22 mouse cellular contexts compared by ENCODE assay signal in the genomic region with DNA sequence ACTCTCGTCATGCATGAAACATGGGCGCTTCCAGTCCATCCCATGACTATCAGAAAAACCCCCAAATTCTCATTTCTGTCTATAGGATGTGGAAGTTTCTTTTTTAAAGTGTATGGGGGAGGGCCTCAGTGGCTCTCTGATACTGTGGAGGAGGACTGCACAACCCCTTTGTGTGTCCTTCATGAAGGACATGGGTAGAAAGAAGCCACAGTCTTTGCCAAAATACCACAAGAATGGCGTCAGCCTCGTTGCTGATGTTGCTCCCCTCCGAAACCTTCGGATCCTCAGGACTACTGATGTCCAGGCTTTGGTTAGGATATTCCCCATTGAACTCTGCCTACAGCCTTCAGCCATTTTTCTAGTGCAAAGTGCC. TPM values are rescaled to one million over a fixed set of nuclear protein-coding genes. Genes with fewer than 3 reads are reported as not detected.
DNase-seq lines count a peak whose midpoint lies in the region; ATAC-seq lines count a peak whose summit lies in the region.
"Had no signal": no experiment of that assay in that cellular context is flagged by ENCODE, and none has a peak within 500 bp of the region (broad histone marks: within the 10 kb centered on the region; RNA-seq: fewer than 3 reads in every experiment).

No protein-coding gene starts in this region.

- peak overlapping the region; percentile 85 for H3K27ac ChIP-seq in heart, embryonic 13.5 days (replicated peaks)
- H3K27ac ChIP-seq in lung, embryonic 15.5 days = peak overlapping the region; percentile 67
- H3K27ac ChIP-seq in stomach, embryonic 16.5 days (ENCODE audit: low read length) = peak overlapping the region; percentile 69; the same call in 1 of the 2 replicates
- H3K27ac ChIP-seq: embryonic facial prominence, embryonic 12.5 days; gastrocnemius, adult 2 months; hindbrain, embryonic 15.5 days; left cerebral cortex, adult 2 months; liver, embryonic 13.5 days; macrophage had no signal

- no peaks in the 10 kb centered on the region for H3K27me3 ChIP-seq in heart, embryonic 13.5 days (replicated peaks)
- H3K27me3 ChIP-seq in lung, embryonic 15.5 days = no peaks in the 10 kb centered on the region
- H3K27me3 ChIP-seq in stomach, embryonic 16.5 days (ENCODE audit: control insufficient read depth, insufficient read depth, low read length) = no peaks in the 10 kb centered on the region
- H3K27me3 ChIP-seq: embryonic facial prominence, embryonic 12.5 days; hindbrain, embryonic 15.5 days; liver, embryonic 13.5 days had no signal

- WGBS in heart, embryonic 13.5 days = 79% methylated on average over 6 of the region's 6 CpGs
- WGBS in lung, embryonic 15.5 days = 93% methylated on average over 6 of the region's 6 CpGs
- 91% methylated on average over 6 of the region's 6 CpGs for WGBS in stomach, embryonic 16.5 days

- peak overlapping the region; percentile 40 for H3K9ac ChIP-seq in heart, embryonic 13.5 days
- H3K9ac ChIP-seq in lung, embryonic 15.5 days = no peak overlapping the region
- H3K9ac ChIP-seq in stomach, embryonic 16.5 days (ENCODE audit: low read length) = no peak overlapping the region
- H3K9ac ChIP-seq: embryonic facial prominence, embryonic 12.5 days; forebrain, postnatal 0 days; hindbrain, embryonic 15.5 days; liver, embryonic 13.5 days had no signal

- H3K4me3 ChIP-seq in heart, embryonic 13.5 days = no peak overlapping the region
- no peak overlapping the region for H3K4me3 ChIP-seq in lung, embryonic 15.5 days
- H3K4me3 ChIP-seq in stomach, embryonic 16.5 days (replicated peaks; ENCODE audit: low read length) = no peak overlapping the region
- H3K4me3 ChIP-seq: embryonic facial prominence, embryonic 12.5 days; gastrocnemius, adult 2 months; hindbrain, embryonic 15.5 days; left cerebral cortex, adult 2 months; liver, embryonic 13.5 days had no signal

- peak overlapping the region; percentile 48 for H3K4me2 ChIP-seq in heart, embryonic 13.5 days
- H3K4me2 ChIP-seq in lung, embryonic 15.5 days = no peak overlapping the region
- H3K4me2 ChIP-seq in stomach, embryonic 16.5 days (ENCODE audit: low read depth, low read length) = no peak overlapping the region
- H3K4me2 ChIP-seq: embryonic facial prominence, embryonic 12.5 days; hindbrain, embryonic 15.5 days; liver, embryonic 13.5 days; midbrain, embryonic 11.5 days had no signal

- no peaks in the 10 kb centered on the region for H3K9me3 ChIP-seq in heart, embryonic 13.5 days
- no peaks in the 10 kb centered on the region for H3K9me3 ChIP-seq in lung, embryonic 15.5 days
- H3K9me3 ChIP-seq in stomach, embryonic 16.5 days (replicated peaks; ENCODE audit: control insufficient read depth, low read length) = no peaks in the 10 kb centered on the region
- H3K9me3 ChIP-seq: embryonic facial prominence, embryonic 12.5 days; hindbrain, embryonic 15.5 days; liver, embryonic 13.5 days had no signal

- intact Hi-C loops in heart, postnatal 10 days (cut with DNase I) = no loop called here

- DNase-seq in heart, postnatal 10 days = no peak
- no peak for DNase-seq in lung, postnatal 36 days
- DNase-seq in adrenal gland, postnatal 25 days = peak; percentile 15
- no peak for DNase-seq in thymus, postnatal 25 days
- DNase-seq: cerebellum, adult 8-10 months; gastrocnemius, adult 2 months; kidney, postnatal 10 days; liver, embryonic 13.5 days; retina, postnatal 1 day; thymus, adult 2 months had no signal

- peaks cover 21% of the 10 kb centered on the region for H3K4me1 ChIP-seq in heart, embryonic 13.5 days
- no peaks in the 10 kb centered on the region for H3K4me1 ChIP-seq in lung, embryonic 15.5 days
- H3K4me1 ChIP-seq in stomach, embryonic 16.5 days (ENCODE audit: control insufficient read depth, insufficient read depth, low read length) = peaks cover 3% of the 10 kb centered on the region; the same call in 1 of the 2 replicates
- H3K4me1 ChIP-seq: embryonic facial prominence, embryonic 12.5 days; hindbrain, embryonic 15.5 days; liver, embryonic 13.5 days had no signal

- ATAC-seq in heart, embryonic 13.5 days (ENCODE audit: extremely low read depth, insufficient number of reproducible peaks, low FRiP score, low TSS enrichment) = no peak
- ATAC-seq in lung, embryonic 15.5 days (ENCODE audit: borderline replicate concordance, extremely low read depth, low FRiP score, low TSS enrichment) = no peak
- no peak for ATAC-seq in stomach, embryonic 16.5 days (ENCODE audit: insufficient read depth, low FRiP score)
- ATAC-seq: intestine, postnatal 0 days had no signal

- H3K36me3 ChIP-seq in heart, embryonic 13.5 days = peaks cover 62% of the 10 kb centered on the region
- H3K36me3 ChIP-seq in lung, embryonic 15.5 days = peaks cover 28% of the 10 kb centered on the region
- no peaks in the 10 kb centered on the region; the same call in 1 of the 2 replicates for H3K36me3 ChIP-seq in stomach, embryonic 16.5 days (ENCODE audit: control insufficient read depth, insufficient read depth, low read length)

RNA-seq across cellular contexts. Expression of gene Nxnl2, which starts 14.8 kb away (rescaled TPM):
- polyA plus RNA-seq in heart, embryonic 13.5 days (2015; fragmentation: Nextera tagmentation; extraction: Ambion mirVana) = 1.4 and 1.5 TPM in 2 replicates
- total RNA-seq in heart, postnatal 10 days (2021) = 1 to 10 TPM; 1.3 to 3.3 TPM
- 2.8 and 3.3 TPM in 2 replicates for polyA plus RNA-seq in lung, embryonic 15.5 days (2015; fragmentation: Nextera tagmentation; extraction: Ambion mirVana)
- total RNA-seq in adrenal gland, postnatal 25 days (2021) = 0.30 TPM in 1 of 2 replicates, not detected in the other
- 1.3 and 1.5 TPM in 2 replicates for polyA plus RNA-seq in stomach, embryonic 16.5 days (2015; fragmentation: Nextera tagmentation; extraction: Ambion mirVana)
- total RNA-seq: common myeloid progenitor, adult 5-6 weeks; granulocyte monocyte progenitor cell, adult 5-6 weeks had no signal
- polyA plus RNA-seq: liver, embryonic 13.5 days; macrophage had no signal

RNA-seq across cellular contexts. Expression of gene Spin1, which starts 55.3 kb away (rescaled TPM):
- 46.9 and 49.9 TPM in 2 replicates for polyA plus RNA-seq in heart, embryonic 13.5 days (2015; fragmentation: Nextera tagmentation; extraction: Ambion mirVana)
- 10 to 100 TPM; 56.7 to 61.8 TPM for total RNA-seq in heart, postnatal 10 days (2021)
- polyA plus RNA-seq in lung, embryonic 15.5 days (2015; fragmentation: Nextera tagmentation; extraction: Ambion mirVana) = 85.7 and 87.5 TPM in 2 replicates
- 59.2 and 72.5 TPM in 2 replicates for total RNA-seq in adrenal gland, postnatal 25 days (2021)
- polyA plus RNA-seq in stomach, embryonic 16.5 days (2015; fragmentation: Nextera tagmentation; extraction: Ambion mirVana) = 64.8 and 66.5 TPM in 2 replicates
